Comparison of ENCODE assay signal across 1 mouse cellular context in genomic region chr6:84050238-84050637, GRCm38 (mm10).
A peak's percentile ranks its signal among the peaks of the same experiment; 100 is the strongest.
TF ChIP-seq lines count a peak whose summit lies in the region.

No protein-coding gene starts in this region.

TF ChIP-seq in CH12.LX, 34 proteins besides CTCF, POLR2A, EP300 and RAD21 (continued from another document):
- TF ChIP-seq MAZ (IDR thresholded peaks at IDR 0.05; ENCODE audit: low read depth, low read length) = no peak
- no peak for TF ChIP-seq PAX5 (IDR thresholded peaks at IDR 0.05; ENCODE audit: low read length)
- peak; percentile 59; the same call in 1 of the 2 replicates for TF ChIP-seq TCF12 (IDR thresholded peaks at IDR 0.05; ENCODE audit: low read depth, low read length)
- TF ChIP-seq ELF1 (IDR thresholded peaks at IDR 0.05; ENCODE audit: low read depth, low read length) = peak; percentile 45; the same call in 1 of the 2 replicates
- TF ChIP-seq POLR2AphosphoS2 (IDR thresholded peaks at IDR 0.05; ENCODE audit: low read depth, low read length) = no peak
- TF ChIP-seq MAFK (IDR thresholded peaks at IDR 0.05; ENCODE audit: insufficient replicate concordance, low read length) = no peak
- TF ChIP-seq ZC3H11A (IDR thresholded peaks at IDR 0.05; ENCODE audit: low read depth, low read length) = no peak
- TF ChIP-seq IRF4 (IDR thresholded peaks at IDR 0.05; ENCODE audit: low read depth, low read length) = no peak; the same call in 1 of the 2 replicates
- no peak for TF ChIP-seq CHD1 (IDR thresholded peaks at IDR 0.05; ENCODE audit: low read depth, low read length)
- no peak for TF ChIP-seq SMC3 (IDR thresholded peaks at IDR 0.05; ENCODE audit: low read depth, low read length)
- TF ChIP-seq HCFC1 (IDR thresholded peaks at IDR 0.05; ENCODE audit: low read depth, low read length) = no peak
- TF ChIP-seq JUN (IDR thresholded peaks at IDR 0.05; ENCODE audit: insufficient read depth, low read depth, low read length) = no peak
- TF ChIP-seq ZKSCAN1 (IDR thresholded peaks at IDR 0.05; ENCODE audit: borderline replicate concordance, low read depth, low read length) = no peak
- TF ChIP-seq ETS1 (conservative IDR thresholded peaks at IDR 0.05; ENCODE audit: low read depth, low read length) = peak; percentile 47
- TF ChIP-seq MYC (IDR thresholded peaks at IDR 0.05; ENCODE audit: low read depth, low read length) = peak; percentile 53; the same call in 1 of the 2 replicates
- TF ChIP-seq NELFE (IDR thresholded peaks at IDR 0.05; ENCODE audit: low read depth, low read length) = no peak
